Mouse (Mus musculus): Measurements from ENCODE around the gene Ano10. TPM values are rescaled to one million over a fixed set of nuclear protein-coding genes. Genes with fewer than 3 reads are reported as not detected.

The Ano10 gene
- polyA plus RNA-seq, 1 experiment from 2014 or later, result 32.6 TPM

GRCm38 (mm10) chr9:122137960-122138359 is 156.3 kb downstream of the Ano10 start:
- Histone ChIP-seq H3K4me2 (ENCODE audit: low read length) (no peak overlapping the region), H3K9me3 (replicated peaks; ENCODE audit: low read length) (no peaks in the 10 kb centered on the region), H3K4me1 (replicated peaks; ENCODE audit: insufficient read depth, low read length) (peaks cover 4% of the 10 kb centered on the region; the same call in 1 of the 2 replicates), H3K4me3 (replicated peaks; ENCODE audit: low read depth, low read length) (no peak overlapping the region), H3K36me3 (ENCODE audit: insufficient read depth, low read length) (peaks cover 13% of the 10 kb centered on the region; the same call in 1 of the 2 replicates), H3K9ac (ENCODE audit: low read depth, low read length) (no peak overlapping the region), H3K27ac (no peak overlapping the region), H3K27me3 (ENCODE audit: insufficient read depth, low read length) (no peaks in the 10 kb centered on the region)
- DNase-seq (ENCODE audit: low spot score), result no peak
- ATAC-seq (replicated peaks; ENCODE audit: low FRiP score, low read depth), result no peak
- no peak for TF ChIP-seq CTCF (IDR thresholded peaks at IDR 0.05; ENCODE audit: low read depth)
- WGBS, result 88% methylated on average over 1 of the region's 1 CpGs

GRCm38 (mm10) chr9:122135885-122136170 is 158.4 kb downstream of the Ano10 start:
- ATAC-seq (replicated peaks; ENCODE audit: low FRiP score, low read depth), result peak; percentile 85

GRCm38 (mm10) chr9:122135095-122135884 is 158.9 kb downstream of the Ano10 start:
- TF ChIP-seq CTCF (IDR thresholded peaks at IDR 0.05; ENCODE audit: low read depth), result no peak
- 0 out of 2 replicates have a peak overlapping the region, but pooled peaks have one; percentile 19 for H3K27ac ChIP-seq
- H3K9me3 ChIP-seq (replicated peaks; ENCODE audit: low read length), result no peaks in the 10 kb centered on the region
- DNase-seq (ENCODE audit: low spot score), result no peak
- H3K27me3 ChIP-seq (ENCODE audit: insufficient read depth, low read length), result no peaks in the 10 kb centered on the region
- no peak overlapping the region for H3K9ac ChIP-seq (ENCODE audit: low read depth, low read length)
- no peak overlapping the region for H3K4me2 ChIP-seq (ENCODE audit: low read length)
- no peak overlapping the region for H3K4me3 ChIP-seq (replicated peaks; ENCODE audit: low read depth, low read length)
- peaks cover 13% of the 10 kb centered on the region; the same call in 1 of the 2 replicates for H3K36me3 ChIP-seq (ENCODE audit: insufficient read depth, low read length)
- ATAC-seq (replicated peaks; ENCODE audit: low FRiP score, low read depth), result peak; percentile 33; the same call in 1 of the 2 replicates
- 42% methylated on average over 1 of the region's 1 CpGs for whole genome bisulfite sequencing
- H3K4me1 ChIP-seq (replicated peaks; ENCODE audit: insufficient read depth, low read length), result no peaks in the 10 kb centered on the region; the same call in 1 of the 2 replicates

More at GRCm38 (mm10) chr9:122135885-122136170, 158.4 kb downstream of the Ano10 start:
- H3K9ac ChIP-seq (ENCODE audit: low read depth, low read length), result no peak overlapping the region
- no peak overlapping the region for H3K4me3 ChIP-seq (replicated peaks; ENCODE audit: low read depth, low read length)
- H3K27me3 ChIP-seq (ENCODE audit: insufficient read depth, low read length), result no peaks in the 10 kb centered on the region
- H3K4me2 ChIP-seq (ENCODE audit: low read length), result no peak overlapping the region
- H3K27ac ChIP-seq, result no peak overlapping the region
- 66% methylated on average over 2 of the region's 2 CpGs for WGBS
- H3K9me3 ChIP-seq (replicated peaks; ENCODE audit: low read length), result no peaks in the 10 kb centered on the region
- H3K4me1 ChIP-seq (replicated peaks; ENCODE audit: insufficient read depth, low read length), result no peaks in the 10 kb centered on the region; the same call in 1 of the 2 replicates
- no peak for DNase-seq (ENCODE audit: low spot score)
- peaks cover 13% of the 10 kb centered on the region; the same call in 1 of the 2 replicates for H3K36me3 ChIP-seq (ENCODE audit: insufficient read depth, low read length)
- TF ChIP-seq CTCF (IDR thresholded peaks at IDR 0.05; ENCODE audit: low read depth), result no peak

DNA sequence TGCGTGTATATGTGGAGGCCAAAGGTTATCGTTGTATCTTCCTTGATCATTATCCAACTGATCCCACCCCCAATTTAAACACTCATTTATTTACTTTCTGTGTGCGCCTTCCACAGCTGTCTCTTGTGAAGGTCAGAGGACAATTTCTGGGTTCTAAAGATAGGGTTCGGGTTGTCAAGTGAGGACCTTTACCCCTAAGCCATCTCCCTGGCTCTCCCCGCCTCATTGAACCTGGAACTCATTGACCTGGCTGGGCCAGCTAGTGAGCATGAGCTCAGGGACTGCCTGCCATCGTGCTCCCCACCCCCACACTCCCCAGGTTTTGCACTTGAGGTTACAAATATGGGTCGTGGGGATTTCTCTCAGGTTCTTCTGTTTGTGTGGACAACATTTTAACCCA is 162.1 kb downstream of the Ano10 start:
- Histone ChIP-seq H3K27me3 (ENCODE audit: insufficient read depth, low read length) (no peaks in the 10 kb centered on the region), H3K36me3 (ENCODE audit: insufficient read depth, low read length) (peaks cover 9% of the 10 kb centered on the region; the same call in 1 of the 2 replicates), H3K4me3 (replicated peaks; ENCODE audit: low read depth, low read length) (no peak overlapping the region), H3K4me1 (replicated peaks; ENCODE audit: insufficient read depth, low read length) (no peaks in the 10 kb centered on the region; the same call in 1 of the 2 replicates), H3K27ac (no peak overlapping the region), H3K9ac (ENCODE audit: low read depth, low read length) (no peak overlapping the region), H3K4me2 (ENCODE audit: low read length) (no peak overlapping the region), H3K9me3 (replicated peaks; ENCODE audit: low read length) (no peaks in the 10 kb centered on the region)
- TF ChIP-seq CTCF (IDR thresholded peaks at IDR 0.05; ENCODE audit: low read depth), result no peak
- DNase-seq (ENCODE audit: low spot score) (no peak), ATAC-seq (replicated peaks; ENCODE audit: low FRiP score, low read depth) (0 out of 2 replicates have a peak, but pooled peaks have one; percentile 41)
- WGBS, result 62% methylated on average over 7 of the region's 7 CpGs

DNA sequence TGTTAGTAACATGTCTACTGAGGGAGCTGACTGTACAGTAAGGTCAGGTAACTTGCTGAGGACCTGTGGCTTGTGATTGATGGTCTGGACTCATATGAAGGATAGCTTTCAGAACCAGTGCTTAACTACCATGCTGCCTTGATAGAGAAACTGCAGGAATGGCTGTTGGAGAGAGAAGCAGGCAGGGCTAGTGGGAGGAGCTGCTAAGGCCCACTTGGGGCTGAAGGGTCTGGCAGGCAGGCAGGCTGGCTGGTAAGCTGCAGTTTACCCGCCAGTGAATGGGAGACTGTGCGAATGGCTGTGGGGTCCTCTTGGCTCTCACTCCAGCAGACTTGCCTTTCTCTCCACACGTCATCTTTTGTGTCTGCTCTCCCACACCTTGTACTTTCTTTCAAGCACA is 163.6 kb downstream of the Ano10 start:
- no peak overlapping the region for H3K27ac ChIP-seq
- WGBS, result 58% methylated on average over 3 of the region's 3 CpGs
- no peak overlapping the region for H3K4me3 ChIP-seq (replicated peaks; ENCODE audit: low read depth, low read length)

DNA sequence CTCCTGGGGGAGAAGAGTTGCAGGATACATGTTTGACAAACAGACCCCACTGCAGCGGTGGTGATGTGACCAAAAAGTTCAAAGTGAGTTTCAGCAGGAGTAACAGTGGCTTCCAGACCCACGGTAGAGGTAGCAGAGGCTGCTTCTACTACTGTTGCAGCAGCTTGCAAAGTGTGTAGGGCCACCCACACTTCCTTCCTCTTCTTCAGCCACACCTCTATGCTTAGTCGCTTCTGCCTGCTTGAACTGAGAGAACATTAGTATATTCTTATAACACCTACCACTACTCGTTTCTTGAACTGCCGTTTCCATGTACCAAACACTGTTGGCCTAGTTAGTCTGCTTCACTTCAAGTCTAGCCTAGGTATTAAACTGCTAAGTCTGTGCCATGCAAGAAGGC is 165.5 kb downstream of the Ano10 start:
- no peak for DNase-seq (ENCODE audit: low spot score)
- Histone ChIP-seq H3K4me2 (ENCODE audit: low read length) (no peak overlapping the region), H3K4me3 (replicated peaks; ENCODE audit: low read depth, low read length) (no peak overlapping the region), H3K9ac (ENCODE audit: low read depth, low read length) (no peak overlapping the region), H3K27ac (0 out of 2 replicates have a peak overlapping the region, but pooled peaks have one; percentile 22), H3K4me1 (replicated peaks; ENCODE audit: insufficient read depth, low read length) (no peaks in the 10 kb centered on the region; the same call in 1 of the 2 replicates), H3K9me3 (replicated peaks; ENCODE audit: low read length) (no peaks in the 10 kb centered on the region), H3K27me3 (ENCODE audit: insufficient read depth, low read length) (no peaks in the 10 kb centered on the region), H3K36me3 (ENCODE audit: insufficient read depth, low read length) (0 out of 2 replicates have a peak, but pooled peaks cover 4% of the 10 kb centered on the region)
- ATAC-seq (replicated peaks; ENCODE audit: low FRiP score, low read depth), result no peak
- TF ChIP-seq CTCF (IDR thresholded peaks at IDR 0.05; ENCODE audit: low read depth), result no peak
- 65% methylated on average over 5 of the region's 5 CpGs for WGBS

More for the DNA sequence above, 163.6 kb downstream of the Ano10 start:
- Histone ChIP-seq H3K4me2 (ENCODE audit: low read length) (no peak overlapping the region), H3K36me3 (ENCODE audit: insufficient read depth, low read length) (0 out of 2 replicates have a peak, but pooled peaks cover 4% of the 10 kb centered on the region), H3K9ac (ENCODE audit: low read depth, low read length) (no peak overlapping the region), H3K27me3 (ENCODE audit: insufficient read depth, low read length) (no peaks in the 10 kb centered on the region), H3K4me1 (replicated peaks; ENCODE audit: insufficient read depth, low read length) (no peaks in the 10 kb centered on the region; the same call in 1 of the 2 replicates), H3K9me3 (replicated peaks; ENCODE audit: low read length) (no peaks in the 10 kb centered on the region)
- DNase-seq (ENCODE audit: low spot score) (no peak), ATAC-seq (replicated peaks; ENCODE audit: low FRiP score, low read depth) (no peak)
- no peak for TF ChIP-seq CTCF (IDR thresholded peaks at IDR 0.05; ENCODE audit: low read depth)

Measured in kidney, postnatal 0 days (tissue).